Mouse (Mus musculus): Measurements from ENCODE around the gene Cdr2.
"Not testable (repeated sequence)": the region's sequence is repeated elsewhere in the genome, so short reads cannot be mapped to it uniquely, and the experiment has no call there.

The Cdr2 gene

GRCm38 (mm10) chr7:120982200-120982841, at the start of gene Cdr2, which contains the start of gene Mfsd13b:
Gene Cdr2, minus strand, starts transcription at chr7:120982312.
Gene Mfsd13b, plus strand, starts transcription at chr7:120982509.
- DNase-seq (ENCODE audit: inconsistent ontology term), result peak; percentile 96

- not testable (repeated sequence) for DNase-seq (ENCODE audit: inconsistent ontology term)
Observed at GRCm38 (mm10) chr7:121029947-121030346, 47.8 kb upstream of the Cdr2 start.

- DNase-seq (ENCODE audit: inconsistent ontology term), result no peak
Observed at GRCm38 (mm10) chr7:121026300-121026699, 44.2 kb upstream of the Cdr2 start.

DNA sequence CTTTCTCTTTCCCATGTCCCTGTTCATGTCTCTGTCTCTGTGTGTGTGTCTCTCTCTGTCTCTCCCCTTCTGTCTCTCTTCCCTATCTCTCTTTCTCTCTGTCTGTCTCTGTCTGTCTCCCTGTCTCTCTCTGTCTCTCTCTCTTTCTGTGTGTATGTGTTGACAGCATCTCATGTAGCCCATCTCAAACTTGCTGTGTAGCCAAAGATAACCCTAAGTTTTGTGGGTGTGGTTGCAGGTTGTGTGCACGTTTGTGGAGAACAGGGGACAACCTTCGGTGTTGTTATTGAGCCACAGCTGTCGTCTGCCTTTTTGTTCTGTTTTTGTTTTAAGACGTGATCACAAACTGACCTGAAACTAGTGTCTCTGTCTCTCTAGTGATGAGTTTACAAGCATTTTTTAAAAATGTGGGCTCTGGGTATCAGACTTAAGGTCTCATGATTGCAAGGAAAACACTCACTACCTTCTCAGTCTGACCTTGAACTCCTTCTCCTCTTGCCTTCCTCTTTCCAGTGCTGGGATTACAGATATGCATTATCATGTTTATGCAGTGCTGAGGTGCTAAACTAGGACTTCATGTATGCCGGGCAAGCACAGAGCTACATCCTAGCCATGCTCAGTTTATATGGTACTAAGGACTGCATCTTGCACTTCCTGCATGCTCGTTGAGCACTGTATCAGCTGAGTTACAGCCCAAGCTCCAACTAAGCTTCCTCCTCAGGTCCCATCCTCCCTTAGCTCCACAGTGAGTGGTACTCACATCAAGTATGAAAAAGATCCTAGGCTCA, 43.3 kb upstream of the Cdr2 start:
- DNase-seq (ENCODE audit: inconsistent ontology term), result no peak

GRCm38 (mm10) chr7:121020277-121020676, 38.2 kb upstream of the Cdr2 start:
- DNase-seq (ENCODE audit: inconsistent ontology term), result no peak

GRCm38 (mm10) chr7:121018778-121019177, 36.7 kb upstream of the Cdr2 start:
- DNase-seq (ENCODE audit: inconsistent ontology term), result no peak

DNA sequence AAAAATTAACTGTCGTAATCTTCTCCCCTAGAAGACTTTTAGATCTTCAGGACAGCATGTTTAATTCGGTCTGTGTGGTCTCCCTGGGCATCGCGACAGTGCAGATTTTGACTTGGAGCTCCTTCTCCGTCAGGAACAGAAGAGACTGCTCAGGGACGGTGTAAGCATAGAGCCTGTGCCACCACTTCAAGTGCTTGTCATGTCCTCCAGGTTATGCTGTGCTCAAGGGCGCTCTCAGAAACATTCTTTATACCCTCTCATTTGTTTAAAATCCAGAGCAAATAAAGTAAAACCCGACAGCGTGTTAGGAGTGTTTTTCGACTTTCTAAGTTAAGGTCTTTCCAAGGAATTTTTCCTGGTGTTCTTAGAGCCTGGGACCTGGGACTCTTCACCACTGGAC, 32.4 kb upstream of the Cdr2 start:
- no peak for DNase-seq (ENCODE audit: inconsistent ontology term)

- DNase-seq (ENCODE audit: inconsistent ontology term), result no peak
Observed at GRCm38 (mm10) chr7:121011794-121012689, 29.9 kb upstream of the Cdr2 start.

GRCm38 (mm10) chr7:121003793-121004418, 21.8 kb upstream of the Cdr2 start:
- DNase-seq (ENCODE audit: inconsistent ontology term), result no peak

DNA sequence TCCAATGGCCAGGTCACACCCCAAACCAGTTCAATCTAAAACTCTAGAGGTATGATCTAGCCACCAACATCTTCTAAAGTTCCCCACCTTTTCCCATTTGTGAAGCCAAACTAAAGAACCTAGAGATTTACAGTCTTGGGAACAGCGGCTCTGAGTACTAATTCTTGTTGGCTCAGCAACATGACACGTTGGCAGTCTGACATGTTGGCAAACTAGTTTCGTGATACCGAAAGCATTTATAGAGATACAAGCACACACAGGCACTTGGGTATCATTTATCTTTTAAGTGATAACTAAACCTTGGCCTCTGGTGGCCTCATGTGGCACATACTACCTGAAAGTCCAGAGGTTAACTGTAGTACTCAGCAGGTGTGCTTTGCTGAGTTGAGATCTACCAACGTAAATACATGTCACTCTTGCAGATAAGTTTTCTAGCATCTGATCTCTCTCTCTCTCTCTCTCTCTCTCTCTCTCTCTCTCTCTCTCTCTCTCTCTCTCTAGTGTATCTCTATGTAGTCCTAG, 20.4 kb upstream of the Cdr2 start:
- DNase-seq (ENCODE audit: inconsistent ontology term), result no peak

DNA sequence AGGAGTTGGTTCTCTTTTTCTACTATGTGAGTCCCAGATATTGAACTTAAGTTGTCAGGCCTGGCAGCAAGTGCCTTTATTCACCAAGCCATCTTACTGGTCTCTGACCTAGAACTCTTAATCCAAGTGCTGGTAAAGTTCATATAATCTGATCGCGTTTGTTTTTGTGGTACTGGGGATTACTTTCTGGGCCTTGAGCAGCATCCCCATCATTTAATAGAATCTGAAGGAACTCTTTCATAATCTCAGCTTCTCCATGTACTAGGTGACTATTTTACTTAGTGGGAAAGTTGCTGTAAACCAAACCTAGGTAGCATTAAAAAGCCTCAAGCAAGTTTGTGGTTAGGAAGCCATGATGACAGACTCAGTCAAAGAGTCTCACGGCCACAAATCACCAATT, 19.8 kb upstream of the Cdr2 start:
- DNase-seq (ENCODE audit: inconsistent ontology term), result no peak

DNA sequence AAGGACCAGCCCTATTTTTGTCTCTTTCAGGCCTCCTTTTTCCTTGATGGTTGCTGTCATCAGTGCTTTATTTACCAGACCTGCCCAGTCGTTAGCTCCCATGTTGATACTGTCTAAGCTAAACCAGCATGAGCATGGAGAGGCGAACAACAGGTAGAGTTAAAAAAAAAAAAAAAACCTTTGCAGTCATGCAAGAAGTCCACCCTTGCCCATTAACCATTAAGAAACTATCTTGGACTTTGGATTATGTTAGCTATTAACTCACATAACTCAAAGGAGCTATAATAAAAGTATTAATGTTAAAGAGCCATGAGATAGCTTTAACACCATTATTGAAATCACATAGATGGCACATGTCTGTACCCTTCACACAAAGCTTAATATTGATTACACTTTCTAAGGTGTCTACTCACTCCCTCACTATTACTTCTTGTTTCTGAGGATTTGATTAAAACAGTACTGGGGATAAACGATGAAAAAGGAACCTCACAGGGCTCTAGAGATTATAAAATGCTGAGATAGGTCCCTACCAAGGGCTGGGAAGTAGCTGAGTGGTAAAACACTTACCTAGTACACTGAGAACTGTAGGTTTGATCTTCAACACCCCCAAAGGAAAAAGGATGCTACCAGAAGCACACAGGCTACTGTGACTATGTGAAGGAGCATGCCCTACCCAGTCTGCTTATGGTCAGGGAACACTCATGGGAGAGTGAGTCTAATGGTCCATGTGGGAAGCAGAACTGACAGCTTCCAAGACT, 18.1 kb upstream of the Cdr2 start:
- no peak for DNase-seq (ENCODE audit: inconsistent ontology term)

DNA sequence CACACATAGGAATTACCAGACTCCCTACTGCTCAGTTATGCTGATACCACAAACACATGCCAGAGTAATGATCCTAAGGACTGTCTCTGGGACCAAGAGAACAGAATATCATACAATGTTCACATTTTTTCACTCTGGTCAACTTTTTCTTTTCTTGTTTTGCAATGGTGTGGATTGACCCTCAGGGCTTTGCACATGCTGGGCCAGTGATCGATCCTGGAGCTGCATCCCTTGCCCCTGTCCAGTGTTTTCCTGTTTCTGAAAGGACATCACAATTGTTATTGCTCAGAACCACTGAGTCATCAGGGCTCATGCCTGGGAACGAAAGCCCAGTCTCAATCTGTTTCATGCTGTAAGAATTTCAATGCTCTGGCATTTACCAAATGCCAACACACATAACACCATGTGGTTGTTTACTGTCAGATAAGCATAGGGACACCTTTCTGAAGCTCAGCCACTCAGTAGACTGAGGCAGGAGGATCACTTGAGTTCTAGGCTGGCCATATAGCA, 17.0 kb upstream of the Cdr2 start:
- DNase-seq (ENCODE audit: inconsistent ontology term), result peak; percentile 86

- no peak for DNase-seq (ENCODE audit: inconsistent ontology term)
Observed at GRCm38 (mm10) chr7:120991191-120991590, 9.1 kb upstream of the Cdr2 start.

DNA sequence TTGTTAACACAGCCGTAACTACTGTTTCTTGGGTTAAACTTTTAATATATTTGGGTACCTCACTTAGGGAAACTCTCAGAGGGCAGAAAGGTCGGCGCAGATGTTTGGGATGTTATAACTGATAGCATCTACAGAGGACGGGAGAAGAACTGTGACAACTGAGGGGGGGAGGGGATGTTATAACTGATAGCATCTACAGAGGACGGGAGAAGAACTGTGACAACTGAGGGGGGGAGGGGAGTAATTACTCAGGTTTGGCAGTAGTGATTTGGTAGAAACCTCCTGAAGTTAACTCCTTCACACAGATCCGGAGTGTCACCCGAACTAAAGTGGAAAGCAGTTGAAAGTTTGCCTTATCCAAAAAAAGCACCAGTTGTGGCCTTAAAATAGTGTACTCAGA, 856 bp upstream of the Cdr2 start:
- DNase-seq (ENCODE audit: inconsistent ontology term), result no peak

- peak; percentile 58 for DNase-seq (ENCODE audit: inconsistent ontology term)
Observed at GRCm38 (mm10) chr7:120980931-120981924, 884 bp downstream of the Cdr2 start.

DNA sequence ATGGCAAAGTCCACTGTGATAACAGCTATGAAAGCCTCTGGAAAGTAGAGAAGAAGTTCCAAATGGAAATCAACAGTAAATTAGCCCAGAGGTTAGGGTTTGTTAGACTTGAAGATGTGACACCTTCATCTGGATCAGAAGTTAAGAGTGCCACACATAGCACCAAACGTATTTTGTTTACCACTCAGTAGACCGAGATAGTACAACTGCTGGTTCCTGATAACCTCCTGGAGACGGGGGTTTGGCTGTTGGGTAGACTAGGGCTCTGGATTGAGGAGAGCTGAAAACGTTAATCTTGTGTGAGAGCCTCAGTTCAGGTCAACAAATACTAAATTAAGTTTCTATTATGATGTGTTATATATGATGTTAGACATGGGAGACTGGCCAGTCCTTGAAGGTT, 2.1 kb downstream of the Cdr2 start:
- no peak for DNase-seq (ENCODE audit: inconsistent ontology term)

DNA sequence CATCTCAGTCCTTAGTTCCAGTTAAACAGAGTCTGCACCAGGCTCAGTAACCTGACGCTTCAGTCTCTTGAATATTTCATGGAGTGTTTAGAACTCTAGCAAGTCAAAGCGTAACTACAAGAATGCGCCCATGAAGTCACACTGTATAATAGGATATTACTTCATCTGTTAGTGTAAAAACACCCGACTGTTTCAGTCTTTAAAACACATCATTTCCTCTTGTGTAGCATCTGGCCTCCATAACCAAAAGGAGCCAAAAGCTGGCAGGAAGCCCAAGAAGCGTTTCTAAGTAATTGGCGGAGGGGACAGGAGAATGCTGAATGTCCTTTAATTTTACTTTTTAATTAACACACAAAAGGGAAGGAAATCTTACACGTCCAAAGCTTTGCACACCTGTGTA, 5.0 kb downstream of the Cdr2 start:
- DNase-seq (ENCODE audit: inconsistent ontology term), result peak; percentile 25

- DNase-seq (ENCODE audit: inconsistent ontology term), result no peak
Observed at GRCm38 (mm10) chr7:120974001-120974400, 8.1 kb downstream of the Cdr2 start.

Data from Muller cell, postnatal 12 days (primary cell).